Mouse (Mus musculus) B cell, adult 2 months (primary cell): Measurements from ENCODE around the gene Gm26620.
A peak's percentile ranks its signal among the peaks of the same experiment; 100 is the strongest.

Experiments used
- DNase-seq, 2 experiments: peaks; one replicate each; pipeline ENCODE4 v3.0.0; 2022

Gm26620 gene

DNA sequence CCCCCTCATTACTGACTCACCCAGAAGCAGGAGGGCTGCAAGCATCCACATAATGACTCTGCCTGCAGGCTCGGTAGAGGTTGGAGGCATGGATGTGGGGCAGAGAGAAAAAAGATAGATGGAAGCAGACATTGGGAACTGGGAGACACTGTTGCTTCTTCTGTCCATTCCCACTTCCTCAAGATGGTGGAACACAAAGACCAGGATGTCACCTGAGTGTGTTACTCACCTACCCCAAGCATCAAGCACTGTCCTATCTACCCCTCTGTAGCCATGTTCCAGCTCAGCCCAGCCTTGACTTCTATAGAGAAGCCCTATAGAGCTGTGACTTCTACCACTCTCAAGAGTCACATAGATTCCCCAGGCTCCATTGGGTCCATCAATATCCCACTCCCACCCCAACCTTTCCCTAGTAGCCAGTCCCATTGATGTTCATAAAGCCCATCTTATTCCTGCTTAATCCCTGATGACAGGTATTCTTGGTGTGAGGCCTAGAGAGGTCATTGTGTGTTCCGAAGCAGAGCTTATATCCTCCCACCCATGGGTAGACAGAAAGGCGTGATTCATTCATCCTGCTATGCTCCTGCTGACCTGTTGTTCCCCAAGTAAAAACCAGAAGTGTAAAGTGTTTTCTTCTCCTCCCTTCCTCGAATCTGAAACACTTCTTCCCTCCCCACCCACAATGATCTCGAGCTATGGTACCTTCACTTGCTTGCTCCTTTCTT lies 28.2 kb downstream of the Gm26620 start, which contains the start of gene Fcrlb:
Fcrlb (minus strand) TSS at position 51 of the 725 bp plus-strand sequence.
- DNase-seq: no peak

DNA sequence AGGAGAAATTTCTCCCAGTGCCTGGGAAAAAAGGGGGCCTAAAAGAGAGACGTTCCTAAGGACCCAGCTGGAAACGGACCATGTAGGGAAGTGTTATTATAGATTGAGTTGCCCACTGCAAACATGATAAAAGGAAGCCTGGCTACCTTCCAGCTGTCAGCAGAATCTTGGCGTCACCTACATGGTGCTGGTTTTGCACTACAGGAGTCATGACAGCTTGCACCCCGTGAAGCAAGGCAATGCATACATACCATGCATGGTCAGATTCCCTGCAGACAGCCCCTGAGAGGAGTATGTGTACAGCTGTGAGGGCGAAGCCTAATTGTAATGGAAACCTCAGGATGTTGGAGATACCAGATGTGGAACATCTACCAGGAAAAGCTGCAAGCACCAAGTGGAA lies 30.8 kb downstream of the Gm26620 start:
- no peak for DNase-seq

DNA sequence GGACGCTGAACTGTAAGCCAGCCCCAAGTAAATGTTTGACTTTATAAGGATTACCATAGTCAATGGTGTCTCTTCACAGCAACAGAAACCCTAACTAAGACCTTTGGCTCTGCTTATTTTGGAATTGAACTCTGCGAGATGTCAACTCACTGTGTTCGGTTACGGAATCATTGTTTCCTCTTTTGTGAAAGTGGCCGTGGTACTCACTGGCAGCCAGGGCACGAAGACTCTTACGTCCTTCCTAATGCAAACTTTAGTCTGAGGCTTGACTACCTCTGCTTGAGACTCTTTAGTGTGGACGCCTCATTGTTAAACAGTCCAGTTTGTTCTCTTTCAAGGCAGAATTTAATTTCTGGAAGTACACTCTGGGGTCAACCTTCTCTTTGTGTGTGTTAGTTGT lies 34.4 kb downstream of the Gm26620 start:
- no peak for DNase-seq

GRCm38 (mm10) chr1:170924485-170924884 lies 39.6 kb downstream of the Gm26620 start:
- DNase-seq: peak; percentile 67 to 73

DNA sequence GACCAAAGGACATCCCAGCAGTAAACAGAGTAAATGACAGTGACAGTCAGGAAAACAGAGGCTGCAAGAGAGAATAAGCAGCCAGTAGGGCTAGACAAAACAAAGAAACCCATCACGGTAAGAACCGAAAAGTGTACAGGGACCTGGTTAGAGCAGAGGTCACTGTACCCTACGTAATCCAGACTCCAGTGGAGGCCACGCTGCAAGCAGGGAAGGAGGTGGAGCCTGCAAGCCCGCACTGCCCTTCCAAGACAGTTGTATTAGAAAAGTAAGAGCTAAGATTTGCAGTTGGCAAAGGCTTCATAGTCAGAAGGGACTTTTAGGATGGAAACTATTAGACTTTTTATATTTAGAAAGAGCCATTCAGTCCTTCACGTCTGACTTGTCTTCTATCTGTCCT lies 42.1 kb downstream of the Gm26620 start:
- DNase-seq: peak; percentile 53 to 55

DNA sequence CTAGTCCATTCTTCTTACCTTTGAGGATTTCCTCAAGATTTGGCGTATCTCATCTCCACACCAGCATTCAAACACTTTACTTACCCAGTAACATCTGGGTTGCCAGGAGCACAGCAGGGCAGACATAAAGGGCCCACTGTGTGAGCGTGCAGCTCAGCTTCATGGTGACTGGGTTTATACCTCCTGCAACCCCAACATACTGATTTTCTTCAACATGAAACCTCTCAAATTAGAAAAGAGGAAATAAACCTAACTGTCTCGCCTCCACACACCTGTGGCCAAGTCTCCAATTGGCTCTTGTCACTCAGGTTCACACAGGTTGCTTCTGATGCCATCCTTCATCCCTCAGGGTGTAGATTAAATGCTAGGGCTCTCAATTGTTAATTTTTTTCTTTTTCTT lies 42.5 kb downstream of the Gm26620 start, which contains the start of gene Fcrla:
Fcrla (minus strand) TSS at position 206 of the 400 bp plus-strand sequence.
- peak; percentile 64 to 65 for DNase-seq

- DNase-seq: peak; percentile 66 to 68
Measured at GRCm38 (mm10) chr1:170928467-170928866, 43.6 kb downstream of the Gm26620 start.

GRCm38 (mm10) chr1:170929245-170929644 lies 44.4 kb downstream of the Gm26620 start:
- no peak for DNase-seq

- DNase-seq: peak in 1 of 2 experiments; percentile 37
Measured at GRCm38 (mm10) chr1:170932043-170932442, 47.2 kb downstream of the Gm26620 start.

DNA sequence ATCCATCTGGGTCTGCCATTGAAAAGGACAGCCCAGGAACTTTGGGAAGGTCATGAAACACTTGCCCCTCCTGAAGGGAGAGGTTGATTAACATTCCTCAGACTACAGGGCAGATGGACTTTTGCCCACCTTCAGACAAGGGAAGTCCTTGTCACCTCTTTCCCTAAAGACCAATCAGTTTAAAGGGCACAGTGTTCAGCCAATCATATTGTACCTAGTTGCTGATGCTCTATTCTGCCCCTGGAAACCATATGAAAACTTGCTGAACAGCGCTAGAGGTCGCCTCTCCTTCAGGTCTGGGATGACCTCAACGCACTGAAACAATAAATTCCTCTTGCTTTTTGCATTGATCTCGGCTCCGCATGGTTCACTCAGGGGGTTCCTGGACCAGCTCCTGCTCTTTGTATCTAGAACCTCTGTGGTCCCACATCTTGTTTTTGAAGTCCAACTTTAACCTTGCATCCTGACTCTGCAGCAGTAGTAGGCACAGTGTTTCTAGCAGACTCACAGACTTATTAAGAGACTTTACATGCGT lies 48.6 kb downstream of the Gm26620 start:
- DNase-seq: peak in 1 of 2 experiments; percentile 16

DNA sequence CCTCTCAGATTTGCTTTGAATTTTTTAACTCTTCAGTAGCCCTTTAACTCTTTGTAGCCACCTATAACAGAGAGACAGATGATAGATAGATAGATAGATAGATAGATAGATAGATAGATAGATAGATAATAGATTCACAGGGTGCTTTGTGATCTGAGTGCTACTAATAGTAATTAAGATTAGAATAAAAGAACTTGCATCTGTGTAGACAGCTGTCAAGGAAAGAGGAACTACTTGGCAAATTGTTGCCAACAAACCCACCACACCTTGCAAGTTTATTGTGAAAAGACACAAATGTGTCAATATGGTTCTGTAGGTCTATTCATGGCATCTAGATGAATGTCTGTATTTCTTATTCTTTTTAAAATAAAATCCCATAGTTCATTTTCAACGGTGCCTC lies 49.1 kb downstream of the Gm26620 start:
- no peak for DNase-seq

DNA sequence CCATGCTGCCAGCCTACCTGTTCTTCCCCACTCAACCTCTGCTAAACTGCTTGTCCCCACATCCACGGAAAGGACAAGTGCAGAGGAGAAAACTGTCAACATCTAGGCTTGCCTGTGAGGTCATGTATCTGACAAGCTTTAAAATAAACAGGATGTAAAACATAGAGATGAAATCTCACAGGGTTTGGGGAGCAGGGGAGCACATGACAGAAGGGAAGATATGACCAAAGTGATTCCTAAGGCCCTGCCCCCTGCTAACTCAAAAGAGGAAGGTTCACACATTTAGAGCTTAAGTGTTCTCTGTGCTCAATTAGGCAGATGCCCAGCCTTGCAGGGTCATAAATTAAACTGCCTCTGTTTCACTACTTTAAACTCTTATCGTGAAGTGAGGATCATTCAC lies 49.5 kb downstream of the Gm26620 start:
- DNase-seq: peak; percentile 67 to 68
